Mouse (Mus musculus): Measurements from ENCODE around the gene Pln. TPM values are rescaled to one million over a fixed set of nuclear protein-coding genes. Genes with fewer than 3 reads are reported as not detected.

The Pln gene
- polyA plus RNA-seq (2017; shearing (Covaris generic)): 1.5 TPM

GRCm38 (mm10) chr10:53337162-53337923, at the start of gene Pln:
Pln (plus strand) TSS chr10:53337667.

DNA sequence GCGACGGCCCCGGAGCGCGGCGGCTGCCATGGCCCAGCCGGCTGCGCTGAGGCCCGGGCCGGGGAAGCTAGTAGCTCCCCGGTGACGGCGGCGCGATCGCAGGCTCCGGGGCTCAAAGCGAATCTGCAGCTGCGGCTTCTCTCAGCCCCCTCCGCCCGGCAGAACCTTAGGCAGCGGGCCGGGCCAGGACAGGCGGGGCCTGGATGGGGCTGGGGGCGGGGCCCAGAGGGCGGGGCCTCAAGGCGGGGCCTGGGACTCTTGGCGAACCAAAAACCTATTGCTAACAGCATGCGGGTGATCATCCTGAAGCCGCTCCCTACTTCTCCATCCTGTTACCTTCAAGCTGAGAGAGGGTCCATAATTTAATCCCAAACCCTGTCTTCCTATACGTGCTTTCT, 42.2 kb downstream of the Pln start, which contains the start of gene Cep85l:
Cep85l (minus strand) TSS at position 239 of the 398 bp plus-strand sequence.

Other genes with a start within 250 kb of the Pln start
- 10.9 TPM for gene Cep85l, start 42.3 kb downstream of the Pln start, polyA plus RNA-seq (2017; shearing (Covaris generic))

Measured in naive thymus-derived CD4-positive, alpha-beta T cell, adult 5 months (primary cell).